Mouse (Mus musculus) MEL (cell line): ENCODE results near the gene Ndrg4. TPM values are rescaled to one million over a fixed set of nuclear protein-coding genes. Genes with fewer than 3 reads are reported as not detected.

Experiments
- DNase-seq: peaks from one replicate; pipeline ENCODE4 v3.0.0; 2011; ENCODE audit warnings: low read depth, low spot score
- H3K27ac ChIP-seq: 2 replicates; pipeline ENCODE4 v1.5.1; 2012; ENCODE audit warnings: low read depth, mild to moderate bottlenecking, control low read depth, low read length, moderate library complexity; ENCODE audit not compliant: control insufficient read depth
- H3K27me3 ChIP-seq, 2 experiments: fragments of 150-350 bp in 1 of 2; sonication (generic) in 1 of 2; 2 replicates each; pipeline ENCODE4 v1.6.1; 2012; ENCODE audit warnings: low read length in 2 of 2, mild to moderate bottlenecking in 2 of 2, improper control_type of control experiment in 1 of 2, moderate library complexity in 1 of 2; ENCODE audit not compliant: insufficient read depth in 2 of 2, control insufficient read depth in 1 of 2
- H3K36me3 ChIP-seq, 2 experiments: 2 replicates each; pipeline ENCODE4 v1.6.1; 2012 to 2014; ENCODE audit warnings: low read length in 2 of 2, improper control_type of control experiment in 1 of 2, inconsistent platforms in 1 of 2, mild to moderate bottlenecking in 1 of 2; ENCODE audit not compliant: insufficient read depth in 2 of 2, control insufficient read depth in 1 of 2
- H3K4me1 ChIP-seq, 2 experiments: fragments of 150-350 bp in 1 of 2; sonication (generic) in 1 of 2; 2 replicates each; pipeline ENCODE4 v1.6.1; 2012; ENCODE audit warnings: low read length in 2 of 2, improper control_type of control experiment in 1 of 2, mild to moderate bottlenecking in 1 of 2; ENCODE audit not compliant: insufficient read depth in 2 of 2, control insufficient read depth in 1 of 2
- H3K4me3 ChIP-seq, 2 experiments: fragments of 150-350 bp in 1 of 2; sonication (generic) in 1 of 2; 2 replicates each; pipeline ENCODE4 v1.5.1; 2012; ENCODE audit warnings: low read depth in 2 of 2, low read length in 2 of 2, mild to moderate bottlenecking in 2 of 2, moderate library complexity in 2 of 2, control low read depth in 1 of 2, improper control_type of control experiment in 1 of 2; ENCODE audit not compliant: control insufficient read depth in 1 of 2, insufficient read depth in 1 of 2
- H3K79me2 ChIP-seq: 2 replicates; pipeline ENCODE4 v1.6.1; 2012; ENCODE audit warnings: mild to moderate bottlenecking, low read length, moderate library complexity; ENCODE audit not compliant: control insufficient read depth, poor library complexity, insufficient read depth
- H3K9ac ChIP-seq: 2 replicates; pipeline ENCODE4 v1.6.1; 2012; ENCODE audit warnings: low read depth, mild to moderate bottlenecking, control low read depth, low read length, moderate library complexity; ENCODE audit not compliant: control insufficient read depth, poor library complexity, severe bottlenecking
- H3K9me3 ChIP-seq: fragments of 150-350 bp; sonication (generic); replicated peaks from 2 replicates; pipeline ENCODE4 v1.6.1; 2012; ENCODE audit warnings: mild to moderate bottlenecking, low read length, improper control_type of control experiment, moderate library complexity; ENCODE audit not compliant: insufficient read depth
- BHLHE40 ChIP-seq: IDR thresholded peaks from 2 replicates; pipeline ENCODE4 v1.6.1; 2012; ENCODE audit warnings: low read depth, mild to moderate bottlenecking, inconsistent platforms, low read length, improper control_type of control experiment, borderline replicate concordance
- CTCF ChIP-seq, 3 experiments: IDR thresholded peaks in 2 of 3; conservative IDR thresholded peaks in 1 of 3; 2 replicates each; pipeline ENCODE4 v1.5.1; 2011 to 2012; ENCODE audit warnings: low read length in 3 of 3, low read depth in 2 of 3, mild to moderate bottlenecking in 2 of 3, improper control_type of control experiment in 1 of 3, inconsistent platforms in 1 of 3, mixed read lengths in 1 of 3, moderate library complexity in 1 of 3; ENCODE audit not compliant: control insufficient read depth in 1 of 3, insufficient read depth in 1 of 3, poor library complexity in 1 of 3, severe bottlenecking in 1 of 3
- EP300 ChIP-seq, 2 experiments: IDR thresholded peaks; 2 replicates each; pipeline ENCODE4 v1.6.1; 2011; ENCODE audit warnings: improper control_type of control experiment in 2 of 2, low read length in 2 of 2, low read depth in 1 of 2, mild to moderate bottlenecking in 1 of 2
- ETS1 ChIP-seq: IDR thresholded peaks from 2 replicates; pipeline ENCODE4 v1.6.1; 2012; ENCODE audit warnings: low read depth, mild to moderate bottlenecking, inconsistent platforms, low read length, improper control_type of control experiment, moderate library complexity
- GATA1 ChIP-seq: IDR thresholded peaks from 2 replicates; pipeline ENCODE4 v1.6.1; 2011; ENCODE audit warnings: low read depth, low read length, improper control_type of control experiment
- HCFC1 ChIP-seq: IDR thresholded peaks from 2 replicates; pipeline ENCODE4 v1.6.1; 2012; ENCODE audit warnings: low read depth, mild to moderate bottlenecking, inconsistent platforms, low read length, improper control_type of control experiment, moderate library complexity
- JUND ChIP-seq: IDR thresholded peaks from 2 replicates; pipeline ENCODE4 v1.6.1; 2011; ENCODE audit warnings: low read depth, mild to moderate bottlenecking, improper control_type of control experiment, low read length
- MAFK ChIP-seq: IDR thresholded peaks from 2 replicates; pipeline ENCODE4 v1.6.1; 2011; ENCODE audit warnings: low read depth, mild to moderate bottlenecking, low read length, improper control_type of control experiment, borderline replicate concordance
- MAZ ChIP-seq: IDR thresholded peaks from 2 replicates; pipeline ENCODE4 v1.6.1; 2012; ENCODE audit warnings: low read depth, mild to moderate bottlenecking, inconsistent platforms, low read length, improper control_type of control experiment
- MYB ChIP-seq: IDR thresholded peaks from 2 replicates; pipeline ENCODE4 v1.6.1; 2011; ENCODE audit warnings: mild to moderate bottlenecking, low read depth, low read length, improper control_type of control experiment
- MYC ChIP-seq: IDR thresholded peaks from 2 replicates; pipeline ENCODE4 v1.6.1; 2011; ENCODE audit warnings: low read depth, mild to moderate bottlenecking, low read length, improper control_type of control experiment, moderate library complexity
- NELFE ChIP-seq: IDR thresholded peaks from 2 replicates; pipeline ENCODE4 v1.6.1; 2011; ENCODE audit warnings: low read depth, low read length, improper control_type of control experiment
- POLR2A ChIP-seq, 2 experiments: IDR thresholded peaks; 2 replicates each; pipeline ENCODE4 v1.6.1; 2011 to 2012; ENCODE audit warnings: low read length in 2 of 2, mild to moderate bottlenecking in 2 of 2, control low read depth in 1 of 2, improper control_type of control experiment in 1 of 2, low read depth in 1 of 2, moderate library complexity in 1 of 2; ENCODE audit not compliant: control insufficient read depth in 1 of 2, insufficient read depth in 1 of 2, poor library complexity in 1 of 2
- POLR2AphosphoS5 ChIP-seq: IDR thresholded peaks from 2 replicates; pipeline ENCODE4 v1.6.1; 2012; ENCODE audit warnings: low read depth, borderline replicate concordance, mild to moderate bottlenecking, inconsistent platforms, low read length, moderate library complexity, mixed read lengths
- RAD21 ChIP-seq: IDR thresholded peaks from 2 replicates; pipeline ENCODE4 v1.6.1; 2011; ENCODE audit warnings: mild to moderate bottlenecking, low read depth, low read length, improper control_type of control experiment
- RCOR1 ChIP-seq: IDR thresholded peaks from 2 replicates; pipeline ENCODE4 v1.6.1; 2012; ENCODE audit warnings: low read depth, mild to moderate bottlenecking, inconsistent platforms, low read length, improper control_type of control experiment
- SMC3 ChIP-seq: IDR thresholded peaks from 2 replicates; pipeline ENCODE4 v1.6.1; 2011; ENCODE audit warnings: low read depth, low read length, improper control_type of control experiment
- TBP ChIP-seq: IDR thresholded peaks from 2 replicates; pipeline ENCODE4 v1.8.0; 2011; ENCODE audit warnings: low read depth, low read length, improper control_type of control experiment
- TCF12 ChIP-seq: IDR thresholded peaks from 2 replicates; pipeline ENCODE4 v1.6.1; 2014; ENCODE audit warnings: low read depth, mild to moderate bottlenecking, inconsistent platforms, low read length, improper control_type of control experiment, moderate library complexity
- ZNF384 ChIP-seq: IDR thresholded peaks from 2 replicates; pipeline ENCODE4 v1.6.1; 2012; ENCODE audit warnings: low read depth, mild to moderate bottlenecking, inconsistent platforms, low read length, improper control_type of control experiment
- polyA plus RNA-seq, 2 experiments: library from polyadenylated mRNA; stranded (reverse) in 1 of 2; unstranded in 1 of 2; fragments of >175 nt in 1 of 2; fragments of >200 nt in 1 of 2; gene quantifications; 2 replicates each; pipeline versions ENCODE4 v1.2.1 to v1.2.4; 2012; ENCODE audit warnings: low replicate concordance in 2 of 2, low read depth in 1 of 2; ENCODE audit not compliant: insufficient read length in 2 of 2, insufficient read depth in 1 of 2, missing spikeins in 1 of 2
- total RNA-seq: library from RNA; depleted of rRNA; stranded (reverse); fragments of 300-350 nt; gene quantifications from 2 replicates; pipeline ENCODE4 v1.2.3, GENCODE M21; 2012

The Ndrg4 gene
- total and polyA plus RNA-seq, 3 experiments: 0.15 to 0.28 TPM; not detected in 1

DNA sequence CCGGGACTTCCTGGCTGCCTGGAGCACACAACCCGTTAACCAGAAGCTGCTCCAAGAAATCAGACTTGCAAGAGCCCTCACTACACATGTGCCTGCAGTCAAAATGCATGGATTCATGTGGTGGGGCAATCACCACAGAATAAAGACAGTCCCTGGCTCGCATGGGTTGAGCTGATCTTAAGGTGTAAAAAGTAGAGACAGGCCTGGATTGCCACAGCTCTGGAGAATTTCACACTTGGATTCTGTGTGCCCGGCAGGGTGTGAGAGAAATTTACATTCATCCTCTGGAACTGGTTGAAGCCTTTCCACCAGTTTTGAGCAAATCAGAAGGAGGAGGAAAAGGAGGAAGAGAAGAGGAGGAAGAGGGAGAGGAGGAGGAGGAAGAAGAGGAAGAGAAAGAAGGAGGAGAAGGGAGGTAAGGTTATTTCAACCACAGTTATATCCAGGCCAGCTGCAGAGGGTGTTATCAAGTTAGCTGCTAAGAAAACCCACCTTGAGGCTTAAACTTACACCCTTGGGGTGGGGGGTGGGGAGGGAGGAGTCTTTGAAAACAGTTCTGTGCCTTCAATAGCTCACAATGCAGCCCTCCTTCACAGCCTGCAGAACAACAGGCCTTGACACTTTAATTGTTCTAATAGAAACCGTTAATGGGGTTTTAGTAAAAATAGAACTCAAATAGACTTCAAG lies 20.3 kb upstream of the Ndrg4 start (continued):
- no peak for TF ChIP-seq MYC
- TF ChIP-seq MAFK: no peak
- TF ChIP-seq ETS1: peak; percentile 75

DNA sequence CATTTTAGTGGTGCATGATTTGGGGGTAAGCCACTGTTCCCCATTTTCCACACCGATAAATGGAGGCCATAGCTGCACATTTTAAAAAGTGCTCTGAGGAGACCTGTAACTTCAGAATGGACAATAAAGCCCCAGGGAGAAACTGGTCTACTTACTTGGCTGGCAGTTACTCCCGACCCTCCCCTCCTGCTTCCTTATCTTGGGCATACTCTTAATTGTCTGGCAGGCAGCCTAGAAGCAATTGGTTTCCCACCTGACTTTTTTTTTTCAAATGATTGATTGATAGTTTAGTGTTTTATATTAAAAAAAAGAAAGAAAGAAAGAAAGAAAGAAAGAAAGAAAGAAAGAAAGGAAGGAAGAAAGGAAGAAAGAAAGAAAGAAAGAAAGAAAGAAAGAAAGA lies 19.3 kb upstream of the Ndrg4 start:
- peak overlapping the region in 1 of 2 experiments; percentile 30; a peak in 3 of 4 replicates for H3K4me3 ChIP-seq
- H3K36me3 ChIP-seq: peaks cover 0 to 24% of the 10 kb centered on the region in 2 experiments; a peak in 2 of 4 replicates
- H3K9me3 ChIP-seq: no peaks in the 10 kb centered on the region
- peak overlapping the region; percentile 32 for H3K27ac ChIP-seq
- no peaks in the 10 kb centered on the region for H3K79me2 ChIP-seq
- peak; percentile 62 for DNase-seq
- H3K9ac ChIP-seq: peak overlapping the region; percentile 10; the same call in 1 of the 2 replicates
- TF ChIP-seq EP300 (IDR thresholded peaks at IDR 0.05; ENCODE audit: low read depth in 1 of 2, low read length in 2 of 2): peak; percentile 51 to 56; a peak in 3 of 4 replicates
- TF ChIP-seq POLR2A (IDR thresholded peaks at IDR 0.05; ENCODE audit: control insufficient read depth in 1 of 2, insufficient read depth in 1 of 2, low read depth in 1 of 2, low read length in 2 of 2, poor library complexity in 1 of 2): no peak
- TF ChIP-seq MYB: 0 out of 2 replicates have a peak, but pooled peaks have one; percentile 27
- 0 out of 2 replicates have a peak, but pooled peaks have one; percentile 41 for TF ChIP-seq RCOR1
- peak; percentile 33; the same call in 1 of the 2 replicates for TF ChIP-seq TCF12
- TF ChIP-seq ZNF384: peak; percentile 89
- TF ChIP-seq JUND: no peak
- TF ChIP-seq ETS1: peak; percentile 47; the same call in 1 of the 2 replicates
- peak; percentile 71 for TF ChIP-seq GATA1
- H3K27me3 ChIP-seq: no peaks in the 10 kb centered on the region
- peaks cover 23 to 39% of the 10 kb centered on the region in 2 experiments for H3K4me1 ChIP-seq

DNA sequence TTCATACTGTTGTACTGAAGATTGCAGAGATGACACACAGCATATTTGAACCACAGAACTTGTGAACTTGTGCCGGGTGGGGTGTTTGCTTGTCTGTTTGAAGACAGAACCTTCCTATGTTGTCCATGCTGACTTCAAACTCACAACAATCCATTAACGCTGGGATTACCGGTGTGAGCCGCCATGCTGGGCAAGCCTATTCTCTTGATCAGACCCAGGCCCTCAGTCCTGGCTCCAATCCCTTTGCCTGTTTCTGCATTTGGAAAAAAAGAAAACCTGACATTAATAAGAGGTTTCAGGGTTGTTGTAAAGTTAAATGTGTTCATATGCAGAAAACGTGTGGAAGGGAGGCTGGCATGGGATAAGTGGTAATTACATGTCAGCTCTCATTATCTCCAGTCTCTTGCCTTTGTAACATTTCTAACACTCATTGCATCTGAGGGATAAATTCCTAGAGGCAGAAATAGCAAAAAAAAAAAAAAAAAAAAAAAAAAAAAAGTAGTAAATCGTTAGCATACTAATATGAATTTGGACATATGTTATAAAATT lies 16.4 kb upstream of the Ndrg4 start:
- TF ChIP-seq JUND (no peak), SMC3 (no peak), CTCF (IDR thresholded peaks at IDR 0.05 in 2 of 3, conservative IDR thresholded peaks at IDR 0.05 in 1 of 3; ENCODE audit: control insufficient read depth in 1 of 3, insufficient read depth in 1 of 3, low read depth in 2 of 3, low read length in 3 of 3, poor library complexity in 1 of 3, severe bottlenecking in 1 of 3) (no peak), RAD21 (no peak), MYB (no peak), POLR2AphosphoS5 (no peak), HCFC1 (no peak), ETS1 (no peak), POLR2A (IDR thresholded peaks at IDR 0.05; ENCODE audit: control insufficient read depth in 1 of 2, insufficient read depth in 1 of 2, low read depth in 1 of 2, low read length in 2 of 2, poor library complexity in 1 of 2) (no peak), TBP (no peak), BHLHE40 (no peak), MAZ (no peak), NELFE (no peak), EP300 (IDR thresholded peaks at IDR 0.05; ENCODE audit: low read depth in 1 of 2, low read length in 2 of 2) (no peak)
- no peak overlapping the region for H3K27ac ChIP-seq
- peaks cover 0 to 36% of the 10 kb centered on the region in 2 experiments; a peak in 2 of 4 replicates for H3K36me3 ChIP-seq
- H3K4me1 ChIP-seq: peaks cover 28 to 53% of the 10 kb centered on the region in 2 experiments
- no peaks in the 10 kb centered on the region; the same call in 1 of the 2 replicates for H3K79me2 ChIP-seq
- no peak for DNase-seq
- H3K27me3 ChIP-seq: no peaks in the 10 kb centered on the region
- H3K9me3 ChIP-seq: no peaks in the 10 kb centered on the region
- H3K4me3 ChIP-seq: no peak overlapping the region
- H3K9ac ChIP-seq: no peak overlapping the region
